Mouse (Mus musculus): ENCODE measurements around the gene Rcan2.

GRCm38 (mm10) chr17:44013756-44014510 lies 212.8 kb downstream of the Rcan2 start:
- TF ChIP-seq EP300 (IDR thresholded peaks at IDR 0.05; ENCODE audit: insufficient read depth, low read depth, low read length) (no peak), CTCF (IDR thresholded peaks at IDR 0.05) (no peak)

All from heart, adult 2 months (tissue).